Mouse (Mus musculus) neural tube, embryonic 12.5 days (tissue): ENCODE data around the gene Tcp10a. TPM values are rescaled to one million over a fixed set of nuclear protein-coding genes. Genes with fewer than 3 reads are reported as not detected.
"Not testable (repeated sequence)": the region's sequence is repeated elsewhere in the genome, so short reads cannot be mapped to it uniquely, and the experiment has no call there.

Experiments used
- ATAC-seq: fragments of 200-750 bp; cut with Nextera tagmentation; 2 replicates; pipeline ENCODE4 v1.8.0; 2017; ENCODE audit warnings: low read depth, mild to moderate bottlenecking, moderate TSS enrichment, moderate library complexity; ENCODE audit not compliant: low FRiP score
- H3K27ac ChIP-seq: fragments of 300-500 bp; sonication (generic); 2 replicates; pipeline ENCODE4 v1.5.1; 2016
- H3K27me3 ChIP-seq: fragments of 300-500 bp; sonication (generic); replicated peaks from 2 replicates; pipeline ENCODE4 v1.6.1; 2016; ENCODE audit warnings: mild to moderate bottlenecking
- H3K36me3 ChIP-seq: fragments of 300-500 bp; sonication (generic); 2 replicates; pipeline ENCODE4 v1.6.1; 2016; ENCODE audit warnings: mild to moderate bottlenecking
- H3K4me1 ChIP-seq: fragments of 300-500 bp; sonication (generic); 2 replicates; pipeline ENCODE4 v1.6.1; 2016
- H3K4me2 ChIP-seq: fragments of 300-500 bp; sonication (generic); replicated peaks from 2 replicates; pipeline ENCODE4 v1.6.1; 2016; ENCODE audit warnings: mild to moderate bottlenecking
- H3K4me3 ChIP-seq: fragments of 300-500 bp; sonication (generic); 2 replicates; pipeline ENCODE4 v1.5.1; 2016
- H3K9ac ChIP-seq: fragments of 300-500 bp; sonication (generic); 2 replicates; pipeline ENCODE4 v1.6.1; 2016; ENCODE audit warnings: mild to moderate bottlenecking
- H3K9me3 ChIP-seq: fragments of 300-500 bp; sonication (generic); 2 replicates; pipeline ENCODE4 v1.6.1; 2016; ENCODE audit warnings: mild to moderate bottlenecking
- WGBS: fragments of 180-500 bp; shearing (Covaris S2); methylation state at CpG from one replicate; pipeline ENCODE4 v1.1.7; 2016; 5-methylcytosine and 5-hydroxymethylcytosine counted together
- polyA plus RNA-seq: library from polyadenylated mRNA; unstranded; fragments of >200 nt; fragmentation: Nextera tagmentation; extraction: Ambion mirVana; gene quantifications from 2 replicates; pipeline ENCODE4 v1.2.1, GENCODE M21; 2016

Gene Tcp10a
- polyA plus RNA-seq, 1 experiment from 2014 or later = not detected

DNA sequence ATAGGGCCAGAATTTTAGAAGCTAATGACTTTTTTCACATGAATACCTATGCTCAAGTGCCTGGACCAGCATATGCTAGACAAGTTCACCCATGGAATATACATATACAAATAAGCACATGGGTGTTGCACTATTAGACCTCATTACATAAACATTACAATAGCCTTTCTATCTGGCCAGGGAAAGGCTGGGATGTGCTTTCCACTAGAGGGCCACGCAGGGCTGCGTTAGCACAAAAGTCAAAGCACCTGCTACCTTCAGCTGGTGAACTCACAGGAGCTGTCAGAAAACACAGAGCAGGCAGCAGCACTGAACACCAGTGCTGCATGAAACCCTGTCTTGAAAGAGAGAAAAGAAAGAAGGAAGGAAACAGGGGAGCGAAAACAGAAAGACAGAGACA lies 53.5 kb downstream of the Tcp10a start:
- H3K36me3 ChIP-seq, H3K4me3 ChIP-seq, H3K9me3 ChIP-seq, H3K4me2 ChIP-seq, H3K27me3 ChIP-seq, H3K27ac ChIP-seq, ATAC-seq, H3K4me1 ChIP-seq, H3K9ac ChIP-seq: not testable (repeated sequence)
- 23% methylated on average over 2 of the region's 3 CpGs for WGBS

DNA sequence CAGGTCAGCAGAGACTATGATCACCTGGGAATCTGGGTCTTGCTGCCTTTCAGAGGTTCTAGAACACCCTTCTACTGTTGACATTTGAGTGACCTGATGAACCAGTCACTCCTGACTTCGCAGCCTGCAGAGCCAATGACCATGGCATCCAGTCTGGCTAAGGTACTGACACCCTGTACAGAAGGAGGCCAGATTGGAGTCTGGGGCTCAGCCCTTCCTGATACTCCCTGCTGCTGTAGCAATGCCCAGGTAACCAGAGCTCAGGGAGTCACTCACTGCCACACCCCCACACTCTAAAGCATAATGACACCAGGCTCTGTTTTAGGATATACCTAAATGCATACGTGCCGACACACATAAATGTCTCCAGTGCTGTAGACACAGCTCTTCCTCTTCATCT lies 58.3 kb downstream of the Tcp10a start:
- not testable (repeated sequence) for H3K4me3 ChIP-seq, H3K9me3 ChIP-seq, H3K9ac ChIP-seq, H3K36me3 ChIP-seq, ATAC-seq, H3K27me3 ChIP-seq, H3K4me1 ChIP-seq, H3K27ac ChIP-seq, H3K4me2 ChIP-seq
- WGBS = 85% methylated on average over 1 of the region's 3 CpGs

GRCm38 (mm10) chr17:7383167-7384143 lies 59.0 kb downstream of the Tcp10a start:
- not testable (repeated sequence) for H3K4me3 ChIP-seq, H3K4me1 ChIP-seq, ATAC-seq, H3K27me3 ChIP-seq, H3K27ac ChIP-seq, H3K9me3 ChIP-seq, H3K36me3 ChIP-seq, H3K4me2 ChIP-seq, H3K9ac ChIP-seq
- 76% methylated on average over 12 of the region's 13 CpGs for WGBS

GRCm38 (mm10) chr17:7385364-7385763 lies 60.9 kb downstream of the Tcp10a start, which contains the start of gene Unc93a2:
Gene Unc93a2, minus strand, starts transcription at chr17:7385464.
- not testable (repeated sequence) for H3K4me3 ChIP-seq, H3K4me2 ChIP-seq, H3K27me3 ChIP-seq, H3K9me3 ChIP-seq, H3K36me3 ChIP-seq, ATAC-seq, H3K27ac ChIP-seq, H3K9ac ChIP-seq, H3K4me1 ChIP-seq
- WGBS = 84% methylated on average over 3 of the region's 3 CpGs

- not testable (repeated sequence) for H3K27me3 ChIP-seq, H3K9me3 ChIP-seq, H3K9ac ChIP-seq, ATAC-seq, H3K27ac ChIP-seq, H3K4me1 ChIP-seq, H3K36me3 ChIP-seq, H3K4me2 ChIP-seq, H3K4me3 ChIP-seq
- 61% methylated on average over 8 of the region's 8 CpGs for WGBS
These were observed 61.6 kb downstream of the Tcp10a start for GRCm38 (mm10) chr17:7386016-7386415.

- H3K27ac ChIP-seq, H3K27me3 ChIP-seq, H3K4me1 ChIP-seq, H3K36me3 ChIP-seq, H3K9ac ChIP-seq, H3K4me2 ChIP-seq, ATAC-seq, H3K4me3 ChIP-seq, H3K9me3 ChIP-seq: not testable (repeated sequence)
- no CpG with 5 or more reads among the region's 2 CpGs for WGBS
These were observed 64.0 kb downstream of the Tcp10a start for GRCm38 (mm10) chr17:7388341-7388957.

DNA sequence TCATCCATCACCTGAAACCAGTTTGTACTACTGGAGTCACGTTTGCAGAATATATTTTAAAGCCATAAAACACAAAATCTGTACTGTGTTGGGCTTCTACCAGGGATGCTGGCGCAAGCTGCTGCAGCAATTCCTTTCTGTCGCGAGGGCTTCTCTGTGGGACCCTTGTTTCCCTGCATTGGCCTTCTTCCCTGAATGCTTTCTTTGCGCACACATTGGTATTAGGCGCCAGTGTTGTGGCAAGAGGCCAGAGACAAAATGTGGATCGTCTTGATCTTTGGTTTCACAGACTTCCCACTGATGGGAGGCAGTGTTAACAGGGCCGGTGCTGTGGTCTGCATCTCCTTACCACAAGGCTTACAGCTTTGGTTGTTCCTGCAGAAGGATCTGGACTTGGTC lies 64.5 kb downstream of the Tcp10a start:
- H3K4me3 ChIP-seq, H3K27ac ChIP-seq, H3K4me1 ChIP-seq, H3K9me3 ChIP-seq, H3K4me2 ChIP-seq, H3K27me3 ChIP-seq, ATAC-seq, H3K36me3 ChIP-seq, H3K9ac ChIP-seq: not testable (repeated sequence)
- WGBS = 80% methylated on average over 8 of the region's 8 CpGs

DNA sequence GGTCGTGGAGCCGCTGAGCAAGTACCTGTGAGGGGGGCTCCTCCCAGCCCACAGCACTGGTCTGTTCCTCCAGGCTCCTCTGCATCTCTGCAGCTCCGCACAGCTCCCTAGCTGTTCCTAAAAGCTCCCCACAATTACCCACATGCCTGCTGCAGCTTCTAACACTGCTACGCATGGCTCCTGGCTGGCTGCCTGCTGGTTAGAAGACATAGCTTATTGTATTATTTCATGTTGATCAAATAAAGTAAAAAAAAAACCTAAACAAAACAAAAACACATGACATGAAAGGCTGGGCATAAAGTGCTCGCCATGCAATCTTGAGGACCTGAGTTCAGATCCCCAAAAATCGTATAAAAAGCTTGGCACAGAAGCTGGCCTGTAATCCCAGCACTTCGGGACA lies 65.5 kb downstream of the Tcp10a start:
- H3K9ac ChIP-seq, H3K4me2 ChIP-seq, H3K4me3 ChIP-seq, H3K36me3 ChIP-seq, ATAC-seq, H3K9me3 ChIP-seq, H3K27me3 ChIP-seq, H3K27ac ChIP-seq, H3K4me1 ChIP-seq: not testable (repeated sequence)
- WGBS = 84% methylated on average over 7 of the region's 7 CpGs

GRCm38 (mm10) chr17:7395116-7395515 lies 70.7 kb downstream of the Tcp10a start:
- H3K36me3 ChIP-seq, H3K27me3 ChIP-seq, H3K9me3 ChIP-seq, H3K4me3 ChIP-seq, H3K4me1 ChIP-seq, H3K27ac ChIP-seq, H3K4me2 ChIP-seq, ATAC-seq, H3K9ac ChIP-seq: not testable (repeated sequence)
- WGBS = 85% methylated on average over 7 of the region's 7 CpGs

Other genes with a start within 250 kb of the Tcp10a start
- 36.8 and 40.7 TPM in 2 replicates for gene Rps6ka2, start 154.5 kb upstream of the Tcp10a start, polyA plus RNA-seq
- gene Ttll2, start 28.1 kb downstream of the Tcp10a start, polyA plus RNA-seq = not detected in 2 replicates
- gene Gm49630, start 47.3 kb downstream of the Tcp10a start, polyA plus RNA-seq = not detected in 2 replicates
- gene Unc93a2, start 60.8 kb downstream of the Tcp10a start, polyA plus RNA-seq = 0.09 TPM in 1 of 2 replicates, not detected in the other